Mouse (Mus musculus) testis, postnatal 14 days (tissue): ENCODE measurements around the gene Klb.
A peak's percentile ranks its signal among the peaks of the same experiment; 100 is the strongest.
"Not testable (repeated sequence)": the region's sequence is repeated elsewhere in the genome, so short reads cannot be mapped to it uniquely, and the experiment has no call there.

Experiments
- DNase-seq: peaks from one replicate; pipeline ENCODE4 v3.0.0; 2021; ENCODE audit warnings: low spot score

Klb gene

DNA sequence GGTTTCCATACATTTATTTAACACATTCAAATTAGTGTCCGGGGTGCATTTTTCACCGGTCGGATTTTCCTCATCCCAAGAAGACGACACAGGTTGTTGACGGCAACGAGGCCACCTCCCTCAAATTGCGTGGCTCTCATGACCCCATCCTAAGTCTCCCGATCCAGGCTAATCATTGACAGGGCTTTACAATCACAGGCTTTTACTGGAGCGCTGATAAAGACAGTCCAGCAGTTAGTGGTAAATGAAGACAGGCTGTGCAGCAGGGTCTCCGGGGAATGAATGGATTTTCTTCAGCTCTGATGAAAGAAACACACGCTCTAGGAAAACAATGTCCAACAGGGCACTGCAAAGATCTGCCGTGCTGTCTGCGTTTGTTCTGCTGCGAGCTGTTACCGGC lies at the start of gene Klb:
Gene Klb, plus strand, starts transcription at position 147 of the 400 bp plus-strand sequence.
- DNase-seq, result no peak

DNA sequence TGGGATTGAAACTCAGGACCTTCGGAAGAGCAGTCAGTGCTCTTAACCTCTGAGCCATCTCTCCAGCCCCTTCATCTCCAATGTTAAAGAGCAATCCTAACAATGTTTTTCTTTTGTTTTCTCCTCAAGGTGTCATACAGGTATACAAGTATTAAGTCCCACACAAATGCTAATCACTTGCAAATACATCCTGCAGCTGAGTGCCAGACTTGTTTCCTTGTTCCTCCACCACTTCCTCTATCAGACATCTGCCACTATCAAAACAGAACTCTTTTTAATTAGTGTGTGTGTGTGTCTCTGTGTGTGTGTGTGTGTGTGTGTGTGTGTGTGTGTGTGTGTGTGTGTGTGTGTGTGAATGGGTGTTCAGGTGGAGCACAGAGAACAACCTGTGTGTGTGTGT lies 48.5 kb upstream of the Klb start:
- DNase-seq, result not testable (repeated sequence)

- DNase-seq, result no peak
These were observed 48.0 kb upstream of the Klb start for GRCm38 (mm10) chr5:65300121-65300520.

DNA sequence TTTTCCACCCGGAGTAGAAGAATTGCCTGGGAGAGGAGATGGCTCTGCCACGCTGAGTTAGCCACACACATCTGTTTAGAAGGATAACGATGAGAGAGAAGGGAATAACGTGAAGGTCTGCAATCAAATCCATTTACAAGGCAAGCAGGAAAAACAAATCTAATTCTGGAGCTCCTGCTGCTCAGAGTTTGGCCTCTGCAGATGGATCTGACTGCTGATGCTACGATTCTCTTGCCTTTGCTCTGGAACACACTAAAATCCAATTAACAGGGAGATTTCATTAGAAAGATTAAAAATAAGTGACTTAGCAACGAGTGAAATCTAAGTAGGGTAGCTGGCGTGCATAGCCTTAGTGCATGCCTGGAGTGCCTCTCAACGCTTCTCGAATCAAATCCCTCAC lies 42.6 kb upstream of the Klb start:
- no peak for DNase-seq

GRCm38 (mm10) chr5:65308208-65308607 lies 39.9 kb upstream of the Klb start:
- DNase-seq, result no peak

DNA sequence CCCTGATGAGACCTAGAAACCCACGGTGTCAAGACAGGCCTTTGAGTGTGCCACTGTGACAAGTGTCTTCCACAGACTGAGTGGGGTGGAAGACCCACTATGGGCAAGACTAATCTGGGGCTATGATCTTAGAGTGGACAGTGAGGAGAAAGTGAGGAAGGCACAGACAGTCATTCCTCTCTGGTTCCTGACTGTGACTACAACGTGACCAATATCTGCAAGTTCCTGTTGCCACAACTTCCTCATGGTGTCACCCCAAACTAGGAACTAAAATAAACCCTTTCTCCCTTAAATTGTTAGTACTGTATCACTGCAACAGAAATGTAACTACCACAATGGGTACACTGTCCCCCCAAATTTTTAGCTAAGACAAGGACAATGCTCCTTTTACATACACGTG lies 39.2 kb upstream of the Klb start:
- DNase-seq, result no peak

- peak; percentile 31 for DNase-seq
These were observed 28.9 kb upstream of the Klb start for GRCm38 (mm10) chr5:65319176-65319575.

GRCm38 (mm10) chr5:65322165-65322564 lies 25.9 kb upstream of the Klb start:
- DNase-seq, result no peak

DNA sequence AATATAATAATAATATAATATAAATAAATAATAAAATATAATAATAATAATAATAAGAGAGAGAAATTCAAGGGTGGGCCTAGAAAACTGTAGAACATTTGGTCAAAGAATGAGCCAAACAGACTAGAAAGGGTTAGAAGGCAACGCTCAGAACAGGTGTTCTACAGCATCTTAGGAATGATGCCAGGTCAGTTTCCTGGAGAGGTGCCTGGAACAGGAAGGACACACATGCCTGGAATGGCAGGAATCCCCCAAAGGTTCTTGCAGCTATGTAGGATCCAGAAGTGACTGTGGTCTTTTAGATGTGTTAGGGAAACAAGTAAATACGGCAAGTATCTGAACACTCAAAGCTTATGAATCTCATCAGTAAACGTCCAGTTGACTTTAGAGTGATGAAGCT lies 23.8 kb upstream of the Klb start:
- no peak for DNase-seq

DNA sequence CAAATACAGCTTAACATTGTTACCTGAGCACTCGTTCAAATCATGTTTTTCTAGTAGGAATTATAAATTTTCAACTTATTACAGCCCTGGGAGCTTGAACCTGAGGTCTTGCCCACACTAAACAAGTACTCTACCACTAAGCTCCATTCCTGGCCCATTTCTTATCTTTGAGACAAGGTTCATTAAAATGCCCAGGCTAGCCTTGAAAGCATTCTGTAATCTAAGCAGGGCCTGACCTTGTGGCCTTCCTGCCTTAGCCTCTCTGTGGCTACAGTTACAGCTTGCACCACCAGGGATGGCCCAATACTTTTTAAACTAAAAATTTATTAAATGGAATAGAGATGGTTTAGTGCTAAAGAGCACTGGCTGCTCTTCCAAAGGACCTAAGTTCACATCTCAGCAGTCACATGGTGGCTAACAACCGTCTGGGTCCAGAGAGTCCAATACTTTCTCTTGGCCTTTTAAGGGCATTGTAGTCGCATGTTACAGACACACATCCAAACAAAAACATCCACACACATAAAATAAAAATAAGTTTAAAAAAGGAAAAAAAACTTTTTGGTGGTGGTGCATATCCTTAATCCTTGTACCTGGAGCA lies 23.3 kb upstream of the Klb start:
- no peak for DNase-seq

- DNase-seq, result no peak
These were observed 21.9 kb upstream of the Klb start for GRCm38 (mm10) chr5:65326212-65326611.

GRCm38 (mm10) chr5:65329971-65330370 lies 18.1 kb upstream of the Klb start:
- no peak for DNase-seq

DNA sequence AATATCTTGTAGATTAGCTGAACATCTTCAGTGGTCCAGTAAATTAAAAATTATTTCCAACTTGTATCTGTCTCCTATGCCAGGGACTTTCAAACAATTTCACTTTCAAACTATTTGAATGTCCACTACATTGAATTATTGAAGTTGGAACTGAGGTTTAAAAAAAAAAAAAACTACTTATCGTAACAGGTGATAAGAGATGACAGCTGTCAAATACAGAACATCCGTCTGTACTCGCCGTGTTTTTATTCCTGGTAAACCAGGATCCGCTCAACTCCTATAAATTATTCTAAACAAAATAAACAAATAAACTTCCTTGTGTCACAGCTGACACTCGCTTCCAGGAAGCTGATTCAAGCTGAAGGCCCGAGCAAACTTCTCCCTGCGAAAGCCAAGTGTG lies 13.3 kb upstream of the Klb start:
- no peak for DNase-seq

- DNase-seq, result peak; percentile 91
These were observed 12.6 kb upstream of the Klb start, which contains the start of gene Rfc1 for GRCm38 (mm10) chr5:65335298-65336074. Rfc1 (minus strand) TSS chr5:65335670.

GRCm38 (mm10) chr5:65336075-65336355 lies 12.1 kb upstream of the Klb start:
- no peak for DNase-seq

DNA sequence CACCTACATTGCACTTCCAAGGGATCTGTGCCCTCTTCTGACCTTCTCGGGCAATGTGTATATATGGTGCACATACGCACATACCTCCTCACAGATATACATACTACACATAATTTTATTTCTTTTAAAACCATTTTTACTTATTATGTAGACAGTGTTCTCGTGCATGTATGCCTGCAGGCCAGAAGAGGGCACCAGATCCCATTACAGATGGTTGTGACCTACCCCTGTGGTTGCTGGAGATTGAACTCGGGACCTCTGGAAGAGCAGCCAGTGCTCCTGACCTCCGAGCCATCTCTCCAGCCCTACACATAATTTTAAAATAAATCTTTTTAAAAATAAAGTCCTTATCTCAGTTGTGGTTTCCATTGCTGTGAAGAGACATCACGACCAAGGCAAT lies 9.7 kb upstream of the Klb start:
- DNase-seq, result no peak

DNA sequence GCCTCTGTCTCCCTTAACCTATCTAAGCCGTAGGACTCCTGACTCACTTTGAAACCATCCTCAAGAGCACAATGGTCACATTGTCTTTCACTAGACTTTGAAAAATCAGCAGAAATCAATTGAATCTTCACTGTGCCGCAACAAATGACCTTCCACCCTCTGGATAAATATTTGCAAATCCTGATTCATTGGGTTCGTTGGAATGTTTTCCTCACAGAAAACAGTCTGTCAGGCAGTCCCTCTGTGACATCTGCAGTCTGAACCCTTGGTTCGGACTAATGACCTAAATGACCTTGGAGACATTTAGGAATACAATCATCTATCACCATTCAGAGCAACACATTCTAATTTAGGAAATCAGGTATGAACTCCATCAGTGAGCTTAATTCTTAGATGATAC lies 7.9 kb upstream of the Klb start:
- DNase-seq, result no peak

DNA sequence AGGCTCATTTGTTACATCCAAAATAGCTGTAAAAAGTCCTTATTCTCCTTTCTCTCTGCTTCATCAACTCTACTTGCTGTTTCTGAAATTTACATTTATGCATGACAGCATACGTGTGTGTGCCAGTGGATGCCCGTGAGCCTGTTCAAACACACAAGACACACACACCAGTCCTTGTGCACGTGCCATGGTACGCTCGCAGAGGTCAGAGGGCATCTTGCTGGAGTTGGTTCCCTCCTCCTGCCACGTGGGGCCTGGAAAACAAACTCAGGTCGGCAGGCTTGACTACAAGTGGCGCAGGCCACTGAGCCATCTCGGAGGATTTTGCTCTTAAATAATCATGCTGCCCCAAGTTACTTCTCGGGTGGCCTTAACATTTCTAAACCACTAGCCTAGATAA lies 2.4 kb downstream of the Klb start:
- no peak for DNase-seq

DNA sequence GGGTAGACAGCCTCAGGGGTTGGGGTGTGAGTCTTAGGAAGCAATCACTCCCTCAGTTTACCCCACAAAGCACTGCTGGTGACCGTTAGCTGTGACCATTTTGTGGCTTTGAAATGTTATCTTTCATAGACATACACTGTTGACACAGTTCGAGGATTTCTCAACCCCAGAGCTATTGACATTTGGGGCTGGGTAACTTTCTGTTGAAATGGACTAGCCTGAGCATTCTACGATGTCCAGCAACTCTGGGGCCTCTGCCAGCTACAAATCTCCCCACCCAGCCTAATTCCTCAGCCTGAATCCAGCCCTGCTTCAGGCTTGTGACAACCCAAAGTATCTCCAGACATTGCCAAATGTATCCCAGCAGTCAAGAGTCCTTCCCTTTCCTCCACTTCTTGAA lies 6.0 kb downstream of the Klb start:
- no peak for DNase-seq

GRCm38 (mm10) chr5:65354985-65355384 lies 6.9 kb downstream of the Klb start:
- DNase-seq, result no peak

- DNase-seq, result no peak
These were observed 8.7 kb downstream of the Klb start for GRCm38 (mm10) chr5:65356851-65357250.

DNA sequence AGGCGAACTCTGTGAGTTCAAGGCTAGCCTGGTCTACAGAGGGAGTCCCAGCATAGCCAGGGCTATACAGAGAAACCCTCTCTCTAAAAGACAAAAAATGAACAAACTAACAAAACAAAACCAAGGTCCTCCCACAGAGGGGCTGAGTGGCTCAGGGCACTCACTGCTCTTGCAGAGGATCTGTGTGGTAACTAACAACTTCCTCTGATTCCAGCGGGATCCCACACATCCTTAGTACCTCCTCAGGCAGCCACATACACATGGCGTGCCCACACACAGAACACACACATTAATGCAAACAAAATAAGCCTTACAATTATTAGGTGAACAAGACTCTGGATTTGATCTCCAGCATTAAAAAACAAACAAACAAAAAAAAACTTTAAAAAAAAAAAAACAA lies 9.7 kb downstream of the Klb start:
- DNase-seq, result no peak

GRCm38 (mm10) chr5:65367837-65368236 lies 19.7 kb downstream of the Klb start:
- DNase-seq, result no peak

GRCm38 (mm10) chr5:65371551-65371950 lies 23.4 kb downstream of the Klb start:
- no peak for DNase-seq
